Mouse (Mus musculus) thymus, adult 18-20 months (tissue): Measurements from ENCODE around the gene Bag6.

Experiments used
- DNase-seq, 2 experiments: peaks; one replicate each; pipeline ENCODE4 v3.0.0; 2022; ENCODE audit warnings: mixed read lengths in 2 of 2

Gene Bag6

GRCm38 (mm10) chr17:35168541-35169207 lies 33.7 kb downstream of the Bag6 start:
- DNase-seq, result peak in 1 of 2 experiments; percentile 15

GRCm38 (mm10) chr17:35172445-35173234 lies 37.7 kb downstream of the Bag6 start:
- peak in 1 of 2 experiments; percentile 26 for DNase-seq

GRCm38 (mm10) chr17:35173329-35173728 lies 38.4 kb downstream of the Bag6 start:
- DNase-seq, result peak in 1 of 2 experiments; percentile 28

GRCm38 (mm10) chr17:35174201-35174977 lies 39.4 kb downstream of the Bag6 start:
- DNase-seq, result no peak

GRCm38 (mm10) chr17:35175382-35175781 lies 40.4 kb downstream of the Bag6 start:
- no peak for DNase-seq

GRCm38 (mm10) chr17:35175968-35176367 lies 41.0 kb downstream of the Bag6 start, which contains the start of gene Aif1:
TSS of gene Aif1 (minus strand) at chr17:35176068.
- DNase-seq, result no peak

GRCm38 (mm10) chr17:35178528-35178927 lies 43.5 kb downstream of the Bag6 start:
- peak; percentile 55 to 67 for DNase-seq

GRCm38 (mm10) chr17:35180093-35180492 lies 45.1 kb downstream of the Bag6 start:
- no peak for DNase-seq

GRCm38 (mm10) chr17:35185639-35186611 lies 50.9 kb downstream of the Bag6 start:
- peak; percentile 74 to 85 for DNase-seq

GRCm38 (mm10) chr17:35186681-35187080 lies 51.7 kb downstream of the Bag6 start:
- peak; percentile 47 to 79 for DNase-seq

GRCm38 (mm10) chr17:35187345-35187744 lies 52.4 kb downstream of the Bag6 start:
- no peak for DNase-seq

GRCm38 (mm10) chr17:35187959-35188610 lies 53.1 kb downstream of the Bag6 start, which contains the start of gene Lst1:
TSS of gene Lst1 (minus strand) at chr17:35188439.
- DNase-seq, result no peak

GRCm38 (mm10) chr17:35189186-35189585 lies 54.2 kb downstream of the Bag6 start:
- DNase-seq, result no peak

- peak; percentile 27 to 68 for DNase-seq
Measured at GRCm38 (mm10) chr17:35190096-35190495, 55.1 kb downstream of the Bag6 start.

- no peak for DNase-seq
Measured at GRCm38 (mm10) chr17:35191723-35192122, 56.7 kb downstream of the Bag6 start.

- no peak for DNase-seq
Measured at GRCm38 (mm10) chr17:35192924-35193323, 57.9 kb downstream of the Bag6 start.

- peak; percentile 87 to 93 for DNase-seq
Measured at GRCm38 (mm10) chr17:35193881-35194843, 59.2 kb downstream of the Bag6 start, which contains the start of gene Ltb. TSS of gene Ltb (plus strand) at chr17:35194439.

GRCm38 (mm10) chr17:35194844-35195630 lies 60.1 kb downstream of the Bag6 start:
- peak in 1 of 2 experiments; percentile 52 for DNase-seq
